Mouse (Mus musculus): Measurements from ENCODE around the gene Myzap.
"Not testable (repeated sequence)": the region's sequence is repeated elsewhere in the genome, so short reads cannot be mapped to it uniquely, and the experiment has no call there.

DNA sequence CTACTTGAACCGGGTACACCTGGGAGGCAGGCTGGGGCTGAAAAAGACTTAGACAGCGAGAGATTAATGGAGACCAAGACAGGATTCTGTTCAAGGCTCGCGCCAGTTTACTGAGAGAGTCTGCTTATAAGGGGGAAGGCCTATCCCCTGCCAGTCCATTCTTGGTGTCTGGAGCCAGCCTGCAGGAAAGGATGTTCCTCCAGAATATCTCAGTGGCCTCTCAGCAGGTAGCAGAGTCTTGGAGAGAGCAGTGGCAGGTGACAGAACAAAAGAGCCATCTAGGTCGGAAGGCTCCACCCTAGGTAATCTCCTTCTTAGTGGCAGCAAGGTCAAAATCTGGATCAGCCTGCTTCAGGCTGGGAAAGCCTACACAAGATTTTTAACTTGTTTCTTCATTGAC is 28.0 kb upstream of the Myzap start:
- TF ChIP-seq CTCF (IDR thresholded peaks at IDR 0.05; ENCODE audit: borderline replicate concordance, insufficient read depth, low read depth, low read length); POLR2A (IDR thresholded peaks at IDR 0.05; ENCODE audit: borderline replicate concordance, insufficient read depth, low read length): not testable (repeated sequence)

Data from cerebellum, adult 2 months (tissue).